Mouse (Mus musculus) cerebellum, postnatal 36 days (tissue): Measurements from ENCODE around the gene Dgcr2.
A peak's percentile ranks its signal among the peaks of the same experiment; 100 is the strongest.

Experiments
- DNase-seq, 2 experiments: peaks; one replicate each; pipeline ENCODE4 v3.0.0; 2021 to 2022; ENCODE audit warnings: mixed read lengths in 2 of 2

Gene Dgcr2

GRCm38 (mm10) chr16:17911052-17911595 lies 12.8 kb upstream of the Dgcr2 start, which contains the start of gene Ess2:
TSS of gene Ess2 (minus strand) at chr16:17911348.
- peak; percentile 91 to 93 for DNase-seq

GRCm38 (mm10) chr16:17896091-17896490 lies 2.3 kb downstream of the Dgcr2 start:
- DNase-seq = no peak

GRCm38 (mm10) chr16:17893923-17894322 lies 4.4 kb downstream of the Dgcr2 start, which contains the start of gene Tssk1:
TSS of gene Tssk1 (plus strand) at chr16:17894223.
- DNase-seq = no peak

- peak; percentile 89 to 91 for DNase-seq
Observed at GRCm38 (mm10) chr16:17892606-17893005, 5.8 kb downstream of the Dgcr2 start.

- DNase-seq = peak; percentile 100
Observed at GRCm38 (mm10) chr16:17891567-17891959, 6.8 kb downstream of the Dgcr2 start, which contains the start of gene Gm20518. TSS of gene Gm20518 (minus strand) at chr16:17891671.

GRCm38 (mm10) chr16:17890917-17891566 lies 7.3 kb downstream of the Dgcr2 start:
- DNase-seq = peak; percentile 93 to 94

- DNase-seq = no peak
Observed at GRCm38 (mm10) chr16:17890342-17890727, 8.0 kb downstream of the Dgcr2 start.

- peak; percentile 32 to 34 for DNase-seq
Observed at GRCm38 (mm10) chr16:17889689-17890341, 8.5 kb downstream of the Dgcr2 start.

GRCm38 (mm10) chr16:17884116-17884515 lies 14.2 kb downstream of the Dgcr2 start:
- no peak for DNase-seq

GRCm38 (mm10) chr16:17882196-17882595 lies 16.2 kb downstream of the Dgcr2 start:
- DNase-seq = no peak

GRCm38 (mm10) chr16:17879571-17879970 lies 18.8 kb downstream of the Dgcr2 start:
- DNase-seq = no peak

- DNase-seq = no peak
Observed at GRCm38 (mm10) chr16:17876096-17876495, 22.3 kb downstream of the Dgcr2 start.

GRCm38 (mm10) chr16:17875174-17875573 lies 23.2 kb downstream of the Dgcr2 start:
- peak in 1 of 2 experiments; percentile 33 for DNase-seq

- DNase-seq = no peak
Observed at GRCm38 (mm10) chr16:17872995-17873394, 25.4 kb downstream of the Dgcr2 start.

GRCm38 (mm10) chr16:17871248-17871647 lies 27.1 kb downstream of the Dgcr2 start:
- DNase-seq = no peak

- DNase-seq = peak in 1 of 2 experiments; percentile 35
Observed at GRCm38 (mm10) chr16:17865770-17866169, 32.6 kb downstream of the Dgcr2 start.

- no peak for DNase-seq
Observed at GRCm38 (mm10) chr16:17865293-17865692, 33.1 kb downstream of the Dgcr2 start.

GRCm38 (mm10) chr16:17858592-17858991 lies 39.8 kb downstream of the Dgcr2 start:
- peak; percentile 54 to 58 for DNase-seq

- DNase-seq = no peak
Observed at GRCm38 (mm10) chr16:17857157-17857556, 41.2 kb downstream of the Dgcr2 start.

GRCm38 (mm10) chr16:17853263-17853662 lies 45.1 kb downstream of the Dgcr2 start:
- no peak for DNase-seq

- peak; percentile 88 to 91 for DNase-seq
Observed at GRCm38 (mm10) chr16:17851860-17852259, 46.5 kb downstream of the Dgcr2 start.

GRCm38 (mm10) chr16:17851331-17851730 lies 47.0 kb downstream of the Dgcr2 start:
- no peak for DNase-seq

GRCm38 (mm10) chr16:17849486-17849885 lies 48.9 kb downstream of the Dgcr2 start:
- no peak for DNase-seq

- peak; percentile 53 to 71 for DNase-seq
Observed at GRCm38 (mm10) chr16:17848928-17849327, 49.4 kb downstream of the Dgcr2 start.
